Mouse (Mus musculus): ENCODE results near the gene Irf2. TPM values are rescaled to one million over a fixed set of nuclear protein-coding genes. Genes with fewer than 3 reads are reported as not detected.

Irf2 gene
- polyA plus RNA-seq, 1 experiment, result 29.9 TPM

DNA sequence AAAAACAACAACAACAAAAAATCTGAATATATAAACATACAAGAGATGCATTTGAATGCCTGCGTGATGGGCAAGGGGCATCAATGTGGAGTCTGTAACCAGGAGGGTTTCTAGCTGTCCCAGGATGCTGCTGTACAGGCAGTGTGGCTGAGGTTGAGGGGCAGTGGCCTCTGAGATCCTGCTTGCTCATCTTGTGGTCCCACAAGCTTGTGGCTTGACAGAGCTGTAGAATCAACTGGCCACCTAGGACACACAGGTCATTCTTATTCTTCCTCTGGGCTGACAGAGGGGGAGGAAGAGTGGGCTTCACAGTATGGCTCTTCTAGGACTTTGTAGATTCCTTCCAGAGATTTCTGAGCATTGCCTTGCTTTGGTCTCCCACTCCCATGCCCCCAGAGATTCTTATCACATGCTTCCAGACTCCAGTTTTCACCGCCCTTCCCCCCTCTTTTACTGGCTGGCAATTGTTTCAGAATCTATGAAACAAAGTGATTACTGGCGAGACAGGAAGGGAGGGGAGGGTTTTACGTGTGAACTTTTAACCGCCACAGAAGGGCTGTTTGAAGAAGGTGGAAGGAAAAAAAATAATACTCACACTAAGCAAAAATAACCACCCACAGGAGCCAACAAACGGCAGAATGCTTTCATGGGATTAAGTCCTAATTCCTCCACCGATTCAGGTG lies 119.8 kb downstream of the Irf2 start:
- Histone ChIP-seq H3K27me3 (replicated peaks) (peaks cover 5% of the 10 kb centered on the region), H3K4me3 (replicated peaks) (peak overlapping the region; percentile 56)
- TF ChIP-seq GATA1 (IDR thresholded peaks at IDR 0.05; ENCODE audit: borderline replicate concordance, low read length), result no peak

DNA sequence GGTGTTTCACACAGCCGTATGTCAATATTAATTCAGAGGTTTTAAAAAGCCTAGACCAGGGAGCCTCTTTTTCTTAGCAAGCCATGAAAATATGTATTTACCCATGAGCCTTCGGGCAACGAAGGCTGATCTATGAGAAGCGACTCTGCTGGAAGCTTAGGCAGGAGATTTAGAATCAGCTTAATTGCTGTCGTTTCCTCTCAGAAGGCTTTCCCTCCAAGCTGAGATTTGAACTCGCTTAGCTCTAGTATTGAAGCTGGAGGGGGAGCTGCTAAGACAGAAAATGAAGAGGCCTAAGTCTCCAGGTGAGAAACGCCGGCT lies 120.3 kb downstream of the Irf2 start:
- TF ChIP-seq FLI1 (IDR thresholded peaks at IDR 0.05; ENCODE audit: low read length) (no peak), GATA1 (IDR thresholded peaks at IDR 0.05; ENCODE audit: borderline replicate concordance, low read length) (no peak)
- peaks cover 3% of the 10 kb centered on the region for H3K36me3 ChIP-seq (replicated peaks; ENCODE audit: low read length)
- peaks cover 21% of the 10 kb centered on the region for H3K9me3 ChIP-seq
- no peak overlapping the region for H3K4me3 ChIP-seq (replicated peaks)
- H3K27me3 ChIP-seq (replicated peaks), result peaks cover 5% of the 10 kb centered on the region
- H3K4me1 ChIP-seq, result peaks cover 23% of the 10 kb centered on the region

More for the DNA sequence above, 119.8 kb downstream of the Irf2 start:
- Histone ChIP-seq H3K9me3 (peaks cover 21% of the 10 kb centered on the region), H3K36me3 (replicated peaks; ENCODE audit: low read length) (peaks cover 3% of the 10 kb centered on the region), H3K4me1 (peaks cover 23% of the 10 kb centered on the region)

DNA sequence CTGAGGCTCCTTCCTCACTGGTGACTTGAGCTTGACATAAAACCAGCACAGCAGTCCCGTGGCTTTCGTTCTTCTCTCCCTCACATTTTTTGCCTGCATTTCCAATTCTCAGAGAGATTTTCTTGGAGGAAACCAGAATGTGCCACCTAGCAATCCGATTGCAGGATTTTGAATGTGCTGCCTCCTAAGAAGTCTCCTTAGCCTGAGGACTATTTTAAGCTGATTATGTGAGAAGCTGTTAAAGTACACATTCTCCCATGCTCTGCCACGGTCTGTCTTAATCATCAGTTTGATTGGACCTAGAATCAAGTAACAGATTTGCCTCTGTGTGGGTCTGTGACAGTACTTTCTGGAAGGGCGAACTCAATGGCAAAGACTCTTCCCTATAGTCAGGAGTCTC lies 123.0 kb downstream of the Irf2 start:
- peaks cover 3% of the 10 kb centered on the region for H3K36me3 ChIP-seq (replicated peaks; ENCODE audit: low read length)
- TF ChIP-seq FLI1 (IDR thresholded peaks at IDR 0.05; ENCODE audit: low read length), result no peak
- TF ChIP-seq GATA1 (IDR thresholded peaks at IDR 0.05; ENCODE audit: borderline replicate concordance, low read length), result no peak
- H3K27me3 ChIP-seq (replicated peaks), result peaks cover 5% of the 10 kb centered on the region
- H3K4me3 ChIP-seq (replicated peaks), result no peak overlapping the region
- peaks cover 21% of the 10 kb centered on the region for H3K9me3 ChIP-seq
- peaks cover 23% of the 10 kb centered on the region for H3K4me1 ChIP-seq

DNA sequence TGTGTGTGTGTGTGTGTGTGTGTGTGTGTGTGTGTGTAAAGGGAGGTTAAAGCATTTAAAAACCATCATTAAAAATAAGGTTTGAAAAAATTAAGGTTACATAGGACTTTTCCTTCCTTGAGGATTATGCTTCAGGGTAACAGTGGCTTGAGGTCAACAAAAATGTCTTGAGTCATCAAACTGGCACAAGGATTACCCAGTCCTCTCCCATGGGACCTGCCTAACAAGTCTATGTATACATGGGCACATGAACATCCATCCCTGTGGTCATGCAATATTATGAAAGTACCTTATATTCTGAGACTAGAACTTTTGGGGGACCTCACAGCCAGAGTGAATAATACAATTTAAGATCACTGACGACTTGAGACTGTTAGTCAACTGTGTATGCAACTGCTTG lies 125.9 kb downstream of the Irf2 start:
- peaks cover 3% of the 10 kb centered on the region for H3K36me3 ChIP-seq (replicated peaks; ENCODE audit: low read length)
- H3K4me1 ChIP-seq, result peaks cover 24% of the 10 kb centered on the region
- TF ChIP-seq FLI1 (IDR thresholded peaks at IDR 0.05; ENCODE audit: low read length), result no peak
- TF ChIP-seq GATA1 (IDR thresholded peaks at IDR 0.05; ENCODE audit: borderline replicate concordance, low read length), result no peak
- H3K27me3 ChIP-seq (replicated peaks), result peaks cover 5% of the 10 kb centered on the region
- H3K9me3 ChIP-seq, result peaks cover 21% of the 10 kb centered on the region
- H3K4me3 ChIP-seq (replicated peaks), result no peak overlapping the region

DNA sequence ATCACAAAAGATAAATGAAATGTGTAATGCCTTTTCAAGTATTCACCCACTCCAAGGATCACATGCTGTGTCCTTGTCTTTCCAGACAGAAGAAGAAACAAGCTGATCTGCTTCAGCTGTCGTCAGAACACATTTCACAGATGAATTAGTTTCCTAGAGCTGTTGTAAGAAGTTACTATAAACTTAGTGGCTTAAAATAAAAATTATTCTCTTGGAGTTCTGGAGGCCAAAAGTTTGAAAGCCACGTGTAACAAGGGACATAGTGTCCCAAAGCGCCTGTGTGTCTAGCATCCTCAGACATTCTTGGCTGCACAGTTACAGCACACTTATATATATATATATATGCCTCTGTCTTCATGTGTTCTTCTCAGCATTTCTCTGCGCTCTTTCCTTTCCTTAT lies 127.9 kb downstream of the Irf2 start:
- Histone ChIP-seq H3K4me1 (peaks cover 33% of the 10 kb centered on the region), H3K27me3 (replicated peaks) (peaks cover 1% of the 10 kb centered on the region), H3K36me3 (replicated peaks; ENCODE audit: low read length) (no peaks in the 10 kb centered on the region), H3K9me3 (0 out of 2 replicates have a peak, but pooled peaks cover 9% of the 10 kb centered on the region), H3K4me3 (replicated peaks) (no peak overlapping the region)
- no peak for TF ChIP-seq FLI1 (IDR thresholded peaks at IDR 0.05; ENCODE audit: low read length)
- TF ChIP-seq GATA1 (IDR thresholded peaks at IDR 0.05; ENCODE audit: borderline replicate concordance, low read length), result no peak

DNA sequence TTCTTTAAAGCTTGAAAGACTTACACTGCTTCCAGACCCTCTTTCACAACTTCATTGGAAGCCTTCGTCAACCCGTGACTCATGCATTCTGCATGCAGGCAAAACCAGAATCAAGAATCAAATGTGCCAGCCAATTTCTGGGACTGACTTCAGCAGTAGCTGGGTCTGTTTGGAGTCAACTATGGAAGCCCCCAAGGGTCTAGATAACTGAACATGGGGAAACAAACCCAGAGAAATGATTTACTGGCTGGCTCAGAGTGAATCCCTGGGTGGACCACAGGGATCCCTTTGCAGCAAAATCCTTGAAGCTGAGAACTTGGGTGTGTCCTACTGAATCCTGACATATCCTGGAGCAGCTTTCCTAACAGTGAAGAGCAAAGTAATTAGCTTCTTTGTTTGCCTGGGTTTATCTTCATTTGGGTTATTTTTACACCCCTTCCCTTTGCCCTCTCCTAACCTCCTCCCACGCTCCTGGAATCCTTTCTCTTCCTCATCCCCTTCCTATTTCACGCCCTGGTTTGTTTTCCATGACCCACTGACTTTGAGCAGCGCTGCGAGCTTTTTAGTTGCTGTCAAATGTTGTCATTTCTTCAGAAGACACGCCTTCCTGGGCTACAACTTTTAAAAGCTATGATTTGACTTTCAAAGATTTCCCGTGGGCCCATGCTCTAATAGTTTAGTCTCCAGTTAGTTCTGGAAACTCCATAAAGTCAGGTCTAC lies 129.0 kb downstream of the Irf2 start:
- Histone ChIP-seq H3K9me3 (0 out of 2 replicates have a peak, but pooled peaks cover 5% of the 10 kb centered on the region), H3K27me3 (replicated peaks) (peaks cover 1% of the 10 kb centered on the region), H3K36me3 (replicated peaks; ENCODE audit: low read length) (no peaks in the 10 kb centered on the region), H3K4me1 (peaks cover 33% of the 10 kb centered on the region), H3K4me3 (replicated peaks) (no peak overlapping the region)
- TF ChIP-seq GATA1 (IDR thresholded peaks at IDR 0.05; ENCODE audit: borderline replicate concordance, low read length) (no peak), FLI1 (IDR thresholded peaks at IDR 0.05; ENCODE audit: low read length) (no peak)

DNA sequence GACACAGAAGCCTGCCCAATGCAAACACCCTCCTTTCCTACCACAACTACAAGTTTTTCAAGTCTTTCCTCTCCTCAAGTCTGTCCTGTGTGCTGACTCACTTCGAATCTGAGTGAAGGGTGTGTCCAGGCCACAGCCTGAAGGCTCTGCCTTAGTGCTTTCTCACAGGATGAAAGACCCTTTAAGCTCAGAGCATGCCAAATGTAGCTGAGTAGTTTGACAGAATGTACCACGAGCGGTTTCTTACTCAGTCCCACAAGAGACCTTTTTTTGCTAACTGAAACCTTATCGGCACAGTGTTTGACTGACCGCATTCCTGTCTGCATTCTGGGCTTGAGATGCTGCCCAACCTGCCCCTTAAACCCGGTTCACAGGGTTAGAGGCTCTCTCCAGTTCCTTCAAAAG lies 130.0 kb downstream of the Irf2 start:
- TF ChIP-seq FLI1 (IDR thresholded peaks at IDR 0.05; ENCODE audit: low read length) (no peak), GATA1 (IDR thresholded peaks at IDR 0.05; ENCODE audit: borderline replicate concordance, low read length) (no peak)
- Histone ChIP-seq H3K4me1 (peaks cover 37% of the 10 kb centered on the region), H3K9me3 (no peaks in the 10 kb centered on the region), H3K36me3 (replicated peaks; ENCODE audit: low read length) (no peaks in the 10 kb centered on the region), H3K27me3 (replicated peaks) (no peaks in the 10 kb centered on the region), H3K4me3 (replicated peaks) (no peak overlapping the region)

DNA sequence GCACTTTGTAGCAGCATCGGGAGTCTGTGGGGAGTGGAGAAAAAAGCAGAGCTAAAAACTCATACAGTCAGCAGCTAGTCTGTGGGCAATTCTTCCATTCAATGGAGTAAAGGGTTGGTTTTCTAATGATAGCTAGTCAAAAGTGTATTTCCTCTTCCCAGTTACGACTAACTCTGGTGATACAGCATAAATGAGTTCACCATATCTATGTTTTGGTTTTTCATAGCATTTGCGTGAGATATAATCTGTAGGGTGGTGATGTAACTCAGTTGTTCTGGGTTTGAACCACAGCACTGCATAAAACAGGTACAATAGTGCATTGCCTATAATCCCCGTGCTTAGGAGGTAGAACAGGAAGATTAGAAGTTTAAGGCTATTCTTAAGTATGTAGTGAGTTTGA lies 131.6 kb downstream of the Irf2 start:
- Histone ChIP-seq H3K4me3 (replicated peaks) (no peak overlapping the region), H3K27me3 (replicated peaks) (no peaks in the 10 kb centered on the region), H3K4me1 (peaks cover 49% of the 10 kb centered on the region), H3K36me3 (replicated peaks; ENCODE audit: low read length) (no peaks in the 10 kb centered on the region), H3K9me3 (no peaks in the 10 kb centered on the region)
- TF ChIP-seq GATA1 (IDR thresholded peaks at IDR 0.05; ENCODE audit: borderline replicate concordance, low read length) (no peak), FLI1 (IDR thresholded peaks at IDR 0.05; ENCODE audit: low read length) (no peak)

DNA sequence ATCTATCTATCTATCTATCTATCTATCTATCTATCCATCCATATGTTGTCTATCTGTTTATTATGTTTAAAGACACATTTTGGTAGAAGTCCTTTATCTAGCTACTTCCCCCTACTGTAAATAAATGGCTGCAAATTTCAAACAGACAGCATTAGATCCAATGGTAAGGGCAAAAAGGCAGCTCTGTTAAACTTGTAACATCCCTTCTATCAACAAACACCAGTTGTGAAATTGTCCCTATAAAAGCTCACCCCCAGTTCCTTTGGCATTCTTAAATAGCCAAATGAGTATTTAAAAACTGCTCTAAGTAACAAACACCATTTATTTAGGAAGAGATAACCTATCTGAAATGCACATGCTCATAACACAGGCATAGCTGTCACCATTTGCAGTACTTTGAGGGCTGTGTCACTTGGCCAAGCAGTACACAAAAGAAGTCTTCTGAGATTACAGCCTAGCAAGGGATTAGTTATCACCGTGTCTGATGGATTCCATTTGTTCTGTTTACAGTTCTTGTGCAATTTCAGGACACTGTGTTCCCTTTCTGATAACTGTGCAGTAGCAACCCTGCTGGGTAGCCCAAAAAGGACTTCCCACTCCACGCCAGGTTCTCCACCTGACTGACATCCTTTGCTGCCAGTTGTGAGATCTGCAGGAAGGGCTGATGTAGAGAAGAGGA lies 136.2 kb downstream of the Irf2 start:
- Histone ChIP-seq H3K27me3 (replicated peaks) (no peaks in the 10 kb centered on the region), H3K4me1 (peaks cover 31% of the 10 kb centered on the region), H3K36me3 (replicated peaks; ENCODE audit: low read length) (no peaks in the 10 kb centered on the region), H3K4me3 (replicated peaks) (peak overlapping the region; percentile 54), H3K9me3 (no peaks in the 10 kb centered on the region)
- TF ChIP-seq GATA1 (IDR thresholded peaks at IDR 0.05; ENCODE audit: borderline replicate concordance, low read length), result no peak
- no peak for TF ChIP-seq FLI1 (IDR thresholded peaks at IDR 0.05; ENCODE audit: low read length)

DNA sequence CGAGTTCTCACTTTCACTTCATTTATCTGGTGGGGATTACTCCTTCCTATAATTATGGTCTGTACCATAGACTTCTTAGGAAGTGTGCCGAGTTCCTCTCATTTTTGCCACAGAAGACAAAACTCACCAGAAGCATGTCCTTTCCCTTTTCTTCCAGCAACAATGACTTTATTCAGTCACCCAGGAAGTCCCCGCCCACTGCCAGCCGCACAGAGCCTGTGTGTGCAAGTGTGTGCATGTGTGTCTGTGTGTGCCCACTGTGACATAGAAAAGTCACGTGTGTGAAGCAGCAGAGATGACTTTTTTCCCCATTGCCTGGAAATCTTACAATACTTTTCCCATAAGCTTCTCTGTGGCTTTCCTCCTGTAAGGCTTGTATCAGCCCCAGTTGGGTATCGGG lies 141.8 kb downstream of the Irf2 start:
- Histone ChIP-seq H3K27me3 (replicated peaks) (no peaks in the 10 kb centered on the region), H3K36me3 (replicated peaks; ENCODE audit: low read length) (peaks cover 2% of the 10 kb centered on the region), H3K4me1 (peaks cover 51% of the 10 kb centered on the region), H3K9me3 (peaks cover 3% of the 10 kb centered on the region), H3K4me3 (replicated peaks) (peak overlapping the region; percentile 55)
- no peak for TF ChIP-seq FLI1 (IDR thresholded peaks at IDR 0.05; ENCODE audit: low read length)
- no peak for TF ChIP-seq GATA1 (IDR thresholded peaks at IDR 0.05; ENCODE audit: borderline replicate concordance, low read length)
